Mouse (Mus musculus) frontal cortex, postnatal 25 days (tissue): ENCODE measurements around the gene Jpt1.
"Not testable (repeated sequence)": the region's sequence is repeated elsewhere in the genome, so short reads cannot be mapped to it uniquely, and the experiment has no call there.

Experiments
- DNase-seq, 2 experiments: peaks; one replicate each; pipeline ENCODE4 v3.0.0; 2022; ENCODE audit warnings: low spot score in 2 of 2

The Jpt1 gene

DNA sequence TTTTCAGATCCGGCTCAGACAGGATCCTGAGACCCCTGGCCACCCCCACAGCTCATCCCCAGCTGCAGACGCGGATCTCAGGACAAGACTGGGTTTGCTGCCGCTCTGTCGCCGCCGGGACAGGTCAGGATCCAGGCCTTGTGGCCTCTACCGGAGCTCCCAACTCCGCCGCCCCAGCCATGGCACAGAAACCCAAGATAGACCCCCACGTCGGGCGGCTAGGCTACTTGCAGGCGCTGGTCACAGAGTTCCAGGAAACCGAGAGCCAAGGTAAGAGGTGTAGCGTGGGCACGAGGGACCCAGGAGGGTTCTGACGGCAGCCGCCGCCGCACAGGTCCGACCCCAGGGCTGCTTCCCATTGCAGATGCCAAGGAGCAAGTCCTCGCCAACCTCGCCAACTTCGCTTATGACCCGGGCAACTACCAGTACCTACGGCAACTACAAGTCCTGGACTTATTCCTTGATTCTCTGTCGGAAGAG is 38.4 kb downstream of the Jpt1 start:
- no peak for DNase-seq

DNA sequence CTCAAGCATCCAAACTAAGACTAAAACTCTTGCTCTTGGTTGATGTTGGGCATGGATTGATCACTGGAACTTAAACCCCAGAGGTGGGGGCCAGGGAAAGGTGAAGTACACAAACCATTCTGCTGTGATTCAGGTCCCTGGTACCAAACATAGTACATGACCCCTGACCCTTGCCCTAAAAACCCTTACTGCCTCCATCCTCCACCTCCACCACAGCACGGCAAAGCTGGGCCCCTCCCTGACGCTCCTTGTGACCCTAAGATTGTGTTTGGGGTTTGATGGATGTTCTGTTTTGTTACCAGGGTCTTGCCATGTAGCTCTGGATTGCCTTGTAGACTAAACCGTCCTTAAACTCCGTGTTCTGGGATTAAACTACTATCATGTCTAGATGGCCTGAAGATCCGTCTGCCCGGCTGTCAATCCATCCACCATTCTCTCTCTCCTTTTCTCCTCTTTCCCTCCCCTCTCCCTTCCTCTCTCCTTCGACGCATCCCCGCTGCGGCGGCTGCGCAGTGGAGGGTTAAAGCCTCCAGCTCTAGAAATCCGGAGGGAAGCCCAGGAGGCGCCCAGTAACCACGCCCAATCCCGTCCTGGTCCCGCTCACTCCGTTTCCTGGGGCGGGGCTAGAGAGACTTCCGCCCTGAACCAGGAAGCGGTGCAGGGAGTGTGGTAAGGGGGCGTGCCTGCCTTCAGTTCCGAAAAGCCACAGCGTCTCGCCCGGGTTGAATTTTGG is 39.0 kb downstream of the Jpt1 start, which contains the start of gene Armc7:
Gene Armc7 (plus strand): TSS at position 643 of the 733 bp plus-strand sequence.
- peak; percentile 85 to 87 for DNase-seq

DNA sequence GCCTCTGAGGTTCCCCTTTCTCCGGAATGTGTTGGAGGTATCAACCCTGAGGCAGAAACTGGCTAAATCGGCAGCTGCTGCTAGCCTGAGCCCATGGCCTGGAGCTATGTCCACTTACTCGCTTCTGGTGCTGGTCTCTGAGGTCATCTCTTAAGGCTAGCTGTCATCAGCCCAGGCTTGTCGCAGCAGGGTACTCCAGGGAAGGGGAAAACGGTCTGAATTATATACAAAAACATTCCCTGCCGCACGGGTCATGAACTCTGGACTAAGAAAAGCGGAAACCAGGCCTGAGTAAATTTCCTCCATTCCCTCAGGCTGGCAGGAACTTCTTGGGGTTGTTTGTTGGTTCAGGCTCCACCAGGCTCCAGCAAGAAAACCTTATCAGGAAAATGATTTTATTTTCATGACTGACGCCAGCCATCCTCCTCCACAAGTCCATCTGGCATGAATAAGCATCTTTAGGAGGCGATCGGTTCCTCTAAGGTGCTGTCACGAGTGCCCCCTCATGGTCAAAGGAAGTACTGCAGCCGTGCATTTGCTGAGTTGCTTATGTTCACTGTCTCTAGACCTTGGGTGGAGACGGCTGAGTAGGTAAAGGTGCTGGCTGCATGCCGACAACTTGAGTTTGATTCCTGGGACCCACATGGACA is 40.4 kb downstream of the Jpt1 start:
- DNase-seq, result peak; percentile 99 to 100

DNA sequence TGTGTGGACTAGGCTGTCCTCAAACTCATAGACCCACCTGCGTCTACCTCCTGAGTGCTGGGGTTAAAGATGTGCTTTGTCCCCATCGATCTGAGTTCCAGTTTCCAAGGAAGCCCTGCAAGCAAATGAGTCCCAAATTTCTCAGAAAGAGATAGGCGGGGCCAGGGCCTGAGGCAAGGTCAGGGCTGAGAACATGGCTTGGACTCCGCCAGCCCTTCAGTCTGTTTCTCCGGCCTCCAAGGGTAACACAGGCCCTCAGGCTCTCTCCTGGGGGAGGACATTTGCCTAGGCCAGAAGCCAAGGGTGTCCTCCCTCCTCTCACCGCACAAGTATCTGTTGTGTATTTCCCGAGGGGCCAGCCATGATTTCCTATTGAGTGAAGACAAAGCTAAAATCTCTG is 42.0 kb downstream of the Jpt1 start:
- no peak for DNase-seq

DNA sequence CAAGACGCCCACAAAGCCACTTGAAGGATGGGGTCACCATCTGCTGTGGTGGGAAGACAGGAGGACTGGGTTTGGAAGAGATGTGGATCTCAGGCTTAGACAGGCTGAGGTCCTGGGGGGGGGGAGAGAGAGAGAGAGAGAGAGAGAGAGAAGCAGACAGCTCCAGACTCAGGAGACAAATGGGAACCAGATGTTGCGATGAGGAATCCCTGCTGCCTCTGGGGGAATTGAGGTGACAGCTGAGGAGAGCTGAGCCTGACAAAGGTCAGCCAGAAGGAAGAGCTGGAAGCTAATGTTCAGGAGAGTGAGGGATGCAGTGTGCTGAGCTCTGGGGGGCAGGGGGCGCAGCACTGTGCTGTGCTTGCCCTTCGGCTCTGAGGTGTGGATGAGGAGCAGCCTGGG is 47.0 kb downstream of the Jpt1 start:
- DNase-seq, result no peak

DNA sequence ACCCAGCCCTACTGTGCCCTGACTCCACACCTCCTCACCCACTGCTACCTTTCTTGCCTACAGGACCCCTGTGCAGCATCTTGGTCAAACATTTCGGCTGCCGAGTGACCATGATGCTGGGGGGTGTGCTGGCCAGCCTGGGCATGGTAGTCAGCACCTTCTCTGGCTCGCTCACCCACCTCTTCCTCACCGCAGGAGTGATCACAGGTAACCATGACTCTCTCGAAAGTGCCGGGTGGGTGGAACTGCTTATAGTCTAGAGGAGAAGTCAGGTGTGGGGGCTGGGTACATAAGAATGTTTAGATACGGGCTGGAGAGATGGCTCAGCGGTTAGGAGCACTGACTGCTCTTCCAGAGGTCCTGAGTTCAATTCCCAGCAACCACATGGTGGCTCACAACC is 49.3 kb downstream of the Jpt1 start:
- no peak for DNase-seq

DNA sequence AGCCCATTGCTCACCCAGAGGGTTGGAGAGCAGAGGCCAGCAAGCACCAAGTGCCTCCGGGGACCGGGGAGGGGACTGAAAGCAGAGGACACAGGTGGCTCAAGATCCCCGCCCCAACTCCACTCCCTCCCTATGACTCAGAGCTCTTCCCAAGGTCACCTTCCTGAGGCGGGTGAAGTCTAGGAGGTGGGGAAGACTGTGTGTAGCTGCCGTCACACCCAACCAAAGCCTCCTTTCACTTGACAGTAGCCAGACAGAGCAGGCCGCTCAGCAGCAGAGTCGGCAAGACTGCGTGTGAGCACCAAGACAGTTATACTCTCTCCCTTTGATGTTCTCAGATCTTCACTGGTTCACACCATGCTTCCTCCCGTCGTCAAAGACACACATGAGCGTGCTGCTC is 50.8 kb downstream of the Jpt1 start:
- no peak for DNase-seq

DNA sequence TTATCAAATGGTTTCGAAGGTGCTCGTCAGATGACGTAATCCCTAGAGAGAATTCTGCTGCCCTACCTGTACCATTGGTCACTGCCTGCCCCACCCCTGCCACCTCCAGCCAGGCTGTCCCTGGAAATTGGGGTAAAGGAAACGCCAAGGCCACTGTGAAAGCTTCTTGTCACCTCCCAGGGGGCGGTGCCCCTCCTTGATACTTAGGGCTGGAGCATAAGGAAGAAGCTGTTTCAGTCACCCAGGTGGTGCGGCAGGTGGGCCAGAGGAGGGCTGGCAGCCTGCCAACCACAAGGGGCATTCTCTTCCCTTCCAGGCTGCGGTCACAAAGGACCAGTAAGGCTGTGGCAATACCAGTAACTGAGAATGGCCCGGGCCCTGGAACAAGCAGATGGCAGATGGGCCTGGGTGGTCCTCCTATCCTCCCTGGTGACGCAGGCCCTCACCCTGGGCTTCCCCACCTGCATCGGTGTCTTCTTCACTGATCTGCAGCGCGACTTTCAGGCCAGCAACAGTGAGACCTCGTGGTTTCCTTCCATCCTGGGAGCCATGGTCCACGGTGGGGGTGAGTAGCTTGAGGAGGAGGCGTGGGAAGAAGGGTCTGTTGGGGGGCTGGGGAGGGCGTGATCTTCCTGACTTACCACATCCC is 51.8 kb downstream of the Jpt1 start, which contains the start of gene Slc16a5:
Gene Slc16a5 (plus strand): TSS at position 232 of the 649 bp plus-strand sequence.
- DNase-seq, result no peak

DNA sequence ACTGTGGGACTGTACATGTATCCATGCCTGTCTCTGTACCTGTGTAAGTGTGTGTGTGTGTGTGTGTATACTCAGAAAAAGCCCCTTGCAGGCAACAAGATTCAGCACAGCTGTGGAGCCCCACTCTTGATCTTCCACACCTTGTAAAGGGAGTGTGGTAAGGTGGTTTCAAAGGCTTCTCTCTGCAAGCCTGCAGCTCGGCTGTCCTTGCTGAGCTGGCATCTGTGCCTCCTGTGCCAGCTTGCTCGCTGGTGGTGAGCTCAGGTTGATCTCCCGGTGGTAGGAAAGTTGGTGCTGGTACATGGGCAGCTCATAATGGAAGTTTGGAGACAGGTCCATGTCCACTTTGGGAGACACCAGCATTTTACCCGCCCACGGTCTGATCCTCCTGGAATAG is 52.3 kb downstream of the Jpt1 start:
- no peak for DNase-seq

DNA sequence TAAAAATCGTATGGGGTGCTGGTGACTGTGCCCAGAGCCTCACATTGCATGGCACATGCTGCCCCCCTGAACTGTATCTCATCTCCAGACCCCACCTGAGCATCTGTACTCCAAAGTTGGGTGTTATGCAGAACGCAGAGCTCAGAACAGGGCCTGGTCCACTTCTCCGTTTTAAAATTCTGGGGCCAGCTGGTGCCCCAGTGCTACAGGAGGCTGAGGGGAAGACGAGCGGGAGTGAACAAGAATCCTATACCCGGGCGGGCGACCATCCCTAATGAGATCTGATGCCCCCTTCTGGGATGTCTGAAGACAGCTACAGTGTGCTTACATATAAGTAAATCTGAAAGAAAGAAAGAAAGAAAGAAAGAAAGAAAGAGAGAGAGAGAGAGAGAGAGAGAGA is 53.2 kb downstream of the Jpt1 start:
- DNase-seq, result no peak

DNA sequence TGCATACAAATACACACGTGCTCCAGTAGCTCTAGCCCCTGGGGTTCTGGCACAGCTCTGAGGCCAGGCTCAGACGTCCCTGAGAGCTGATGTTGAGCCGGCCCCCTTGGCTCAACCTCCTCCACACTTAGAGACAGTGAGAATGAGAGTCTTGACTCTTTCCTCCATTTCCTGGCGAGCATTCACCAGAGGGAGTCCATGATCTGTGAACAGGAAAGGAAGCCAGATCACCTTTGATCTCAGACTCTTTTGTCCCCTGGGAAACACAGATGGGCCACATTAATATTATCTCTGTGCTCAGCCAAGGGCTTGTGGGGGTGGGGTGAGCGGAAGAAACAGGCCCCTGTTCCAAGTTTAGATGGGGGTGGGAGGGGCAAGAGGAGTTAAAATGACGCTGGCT is 56.8 kb downstream of the Jpt1 start:
- no peak for DNase-seq

DNA sequence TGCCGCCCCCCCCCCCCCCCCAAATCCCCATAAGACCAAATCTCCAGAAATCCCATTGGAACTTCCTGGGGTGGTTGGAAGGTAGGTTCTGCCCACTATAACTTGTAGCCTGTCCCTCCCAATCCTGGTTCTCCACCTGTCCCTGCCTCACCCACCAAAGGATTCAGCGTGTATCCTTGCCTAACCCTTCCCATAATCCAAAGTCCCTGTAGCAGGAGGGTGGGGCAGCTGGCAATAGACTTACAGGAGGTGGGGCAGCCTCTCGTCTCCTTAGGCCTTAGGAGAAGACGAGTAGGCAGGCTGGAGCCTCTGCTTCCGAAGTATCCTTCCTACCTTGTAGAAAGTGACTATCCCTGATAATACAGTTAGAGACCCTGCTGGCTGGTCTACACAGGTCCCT is 58.0 kb downstream of the Jpt1 start:
- no peak for DNase-seq

DNA sequence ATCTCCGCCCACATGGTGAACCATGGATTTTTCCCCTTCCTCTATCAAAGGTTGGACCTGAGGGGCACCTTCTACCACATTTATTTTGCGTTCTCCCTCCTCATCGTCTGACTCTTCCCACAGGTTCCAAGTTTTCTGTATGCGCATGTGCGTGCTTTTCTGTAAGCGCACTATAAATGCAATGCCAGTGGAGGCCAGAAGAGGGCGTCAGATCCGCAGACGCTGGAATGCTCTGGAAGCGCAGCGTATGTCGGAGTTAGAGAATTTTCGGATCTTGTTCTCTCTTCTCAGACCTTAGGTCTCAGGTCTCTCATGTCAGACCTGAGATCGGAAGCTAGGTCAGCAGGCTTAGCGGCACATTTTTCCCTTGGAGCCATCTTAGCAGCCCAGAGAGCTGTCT is 58.6 kb downstream of the Jpt1 start:
- DNase-seq, result no peak

DNA sequence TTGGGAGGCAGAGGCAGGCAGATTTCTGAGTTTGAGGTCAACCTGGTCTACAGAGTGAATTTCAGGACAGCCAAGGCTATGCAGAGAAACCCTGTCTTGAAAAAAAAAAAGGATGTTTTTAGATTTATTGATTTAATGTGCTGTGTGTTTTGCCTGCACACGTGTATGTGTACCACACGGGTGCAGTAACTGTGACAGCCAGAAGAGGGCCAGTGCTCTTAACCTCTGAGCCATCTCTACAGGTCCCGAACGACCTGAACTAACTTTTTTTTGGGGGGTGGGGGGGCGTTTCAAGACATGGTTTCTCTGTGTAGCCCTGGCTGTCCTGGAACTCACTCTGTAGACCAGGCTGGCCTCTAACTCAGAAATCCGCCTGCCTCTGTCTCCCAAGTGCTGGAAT is 59.4 kb downstream of the Jpt1 start:
- DNase-seq, result not testable (repeated sequence)

DNA sequence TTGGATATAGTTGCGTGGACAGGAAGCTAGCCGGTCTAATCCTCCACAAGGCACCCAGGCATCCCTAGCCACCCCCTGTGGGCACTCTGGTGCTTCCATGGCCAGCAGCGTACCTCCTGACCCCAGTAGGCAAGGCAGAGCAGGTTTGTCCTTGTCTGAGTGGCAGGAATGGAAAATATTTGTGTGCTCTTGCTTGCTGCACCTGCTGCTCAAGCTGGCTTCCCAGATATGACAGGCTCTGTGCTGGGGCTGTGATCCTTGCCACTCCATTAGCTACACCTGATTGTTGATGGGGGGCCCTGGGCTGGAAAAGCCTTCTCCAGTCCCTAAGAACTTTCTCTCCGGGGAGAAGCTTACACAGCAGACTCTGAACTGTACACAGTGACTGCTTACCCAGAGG is 60.9 kb downstream of the Jpt1 start:
- DNase-seq, result no peak

DNA sequence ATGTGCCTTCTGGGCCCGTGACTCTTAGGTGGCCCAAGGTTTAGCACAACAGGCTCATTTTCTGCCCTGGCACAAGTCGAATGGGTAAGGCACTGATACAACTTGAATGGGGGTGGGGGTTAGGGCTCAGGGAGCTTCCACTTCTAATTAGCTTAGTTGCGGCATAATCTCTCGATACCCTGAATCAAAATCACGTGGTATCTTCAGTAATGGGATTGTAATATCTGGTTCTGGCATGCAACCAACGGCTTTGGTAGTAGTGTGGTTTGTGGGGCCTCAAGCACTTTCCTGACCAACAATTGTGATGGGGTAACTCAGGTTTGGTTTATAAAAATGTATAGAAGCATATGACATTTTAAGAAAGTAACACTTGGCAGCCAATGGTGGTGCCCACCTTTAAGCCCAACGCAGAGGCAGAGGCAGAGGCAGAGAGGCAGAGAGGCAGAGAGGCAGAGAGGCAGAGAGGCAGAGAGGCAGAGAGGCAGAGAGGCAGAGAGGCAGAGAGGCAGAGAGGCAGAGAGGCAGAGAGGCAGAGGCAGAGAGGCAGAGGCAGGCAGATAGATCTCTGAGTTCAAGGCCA is 61.8 kb downstream of the Jpt1 start:
- no peak for DNase-seq

DNA sequence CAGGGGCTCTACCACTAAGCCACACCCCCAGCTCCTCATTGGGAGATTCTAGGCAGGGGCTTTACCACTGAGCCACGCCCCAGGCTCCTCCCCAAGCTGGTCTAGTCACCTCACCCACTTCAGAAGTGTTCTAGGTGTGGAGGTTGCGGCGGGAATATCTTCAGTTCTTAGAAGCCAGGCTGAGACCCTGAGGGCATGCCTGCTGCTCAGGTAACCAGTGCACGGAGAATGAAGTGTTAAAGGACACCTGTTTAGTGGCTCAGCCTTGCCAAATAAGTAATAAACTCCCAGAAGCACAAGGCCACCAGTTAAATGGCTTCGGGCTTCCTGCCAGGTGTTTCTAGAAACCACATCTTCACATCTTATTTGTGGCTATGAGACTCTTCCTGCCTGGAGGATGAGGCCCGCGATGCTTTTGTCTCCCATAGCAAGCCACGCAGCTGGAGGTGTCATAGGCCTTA is 62.4 kb downstream of the Jpt1 start:
- DNase-seq, result no peak

DNA sequence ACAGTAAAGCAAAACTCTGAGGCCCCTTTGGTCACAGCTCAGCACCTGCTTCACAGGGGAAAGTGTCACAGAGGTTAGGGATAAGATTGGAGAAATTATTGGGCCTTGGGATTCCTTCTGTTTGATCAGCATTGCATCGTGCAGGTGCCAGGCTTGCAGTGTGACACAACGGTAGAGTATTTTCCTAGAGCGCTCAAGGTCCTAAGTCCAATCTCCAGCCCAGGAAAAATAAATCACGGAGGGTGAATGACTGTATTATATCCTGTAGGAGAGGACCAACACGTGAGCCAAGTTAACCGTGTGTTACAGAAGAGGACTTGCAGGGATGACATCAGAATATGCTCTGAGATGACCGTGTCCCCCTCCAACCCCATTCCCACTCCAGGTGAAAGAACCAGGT is 64.0 kb downstream of the Jpt1 start:
- DNase-seq, result no peak

DNA sequence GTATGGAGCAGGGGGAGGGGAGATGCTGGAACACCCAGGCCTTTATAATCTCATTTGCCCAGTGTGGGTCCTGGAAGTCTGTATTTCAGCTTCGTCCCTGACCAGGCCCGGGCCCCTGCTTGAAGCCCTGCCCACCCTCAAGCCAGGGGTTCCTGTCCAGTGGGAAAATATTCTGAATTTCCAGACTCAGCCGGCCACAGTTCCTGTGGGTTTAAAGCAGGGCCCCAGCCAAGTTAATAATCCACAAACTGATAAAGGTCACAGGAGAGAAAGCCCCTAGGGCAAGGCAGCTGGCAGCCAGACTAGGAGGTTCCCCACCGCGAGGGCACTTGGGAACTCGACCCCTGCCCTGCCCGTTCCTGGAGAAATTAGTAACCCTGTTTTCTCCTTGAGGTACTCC is 65.2 kb downstream of the Jpt1 start:
- DNase-seq, result no peak

DNA sequence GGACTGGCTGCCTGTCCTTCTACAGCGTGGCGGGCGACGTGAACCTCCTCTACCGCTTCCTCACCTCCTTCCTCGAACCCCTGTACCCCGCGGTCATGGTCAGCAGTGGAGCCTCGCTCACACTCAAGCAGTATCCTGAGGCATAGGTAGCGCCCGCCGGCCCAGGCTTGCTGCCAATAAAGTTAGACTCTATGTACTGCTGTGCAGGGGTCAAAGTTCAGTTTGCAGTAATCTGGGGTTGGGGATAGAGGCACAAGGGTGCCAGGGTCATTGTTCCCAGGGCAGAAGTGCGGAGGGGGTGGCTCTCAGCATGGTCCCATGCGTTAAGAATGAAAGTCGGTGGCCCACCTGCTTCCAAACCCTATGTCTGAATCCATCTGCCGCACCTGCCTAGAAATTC is 66.1 kb downstream of the Jpt1 start:
- DNase-seq, result no peak
